Mouse (Mus musculus): ENCODE measurements around the gene Htra1.

Gene Htra1

DNA sequence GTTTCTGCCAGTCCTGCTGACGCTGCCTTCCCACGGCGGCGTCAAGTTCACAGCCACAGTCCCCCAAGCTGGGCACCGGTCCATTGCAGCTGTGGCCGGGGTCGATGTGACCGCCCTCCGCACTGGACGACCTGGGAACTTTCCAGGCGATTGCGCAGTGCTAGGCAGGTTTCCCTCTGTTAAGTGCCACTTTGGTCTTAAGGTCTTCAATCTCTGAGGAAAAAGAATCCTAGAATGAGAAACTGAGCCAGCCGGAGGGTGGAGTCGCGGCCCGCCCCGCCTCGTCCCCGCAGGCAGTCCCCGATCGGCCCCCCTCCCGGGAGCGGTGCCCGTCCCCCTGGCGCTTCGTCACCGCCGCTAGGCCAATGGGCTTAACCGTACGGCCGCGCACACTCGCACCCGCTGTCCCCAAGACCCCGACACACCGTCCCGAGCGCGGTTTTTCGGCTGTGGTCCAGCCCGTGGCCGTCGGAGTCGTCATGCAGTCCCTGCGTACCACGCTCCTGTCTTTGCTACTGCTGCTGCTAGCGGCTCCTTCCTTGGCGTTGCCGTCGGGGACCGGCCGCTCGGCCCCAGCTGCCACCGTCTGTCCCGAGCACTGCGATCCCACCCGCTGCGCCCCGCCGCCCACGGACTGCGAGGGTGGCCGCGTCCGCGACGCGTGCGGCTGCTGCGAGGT lies at the start of gene Htra1:
Htra1 (plus strand) TSS at position 319 of the 679 bp plus-strand sequence.
- no peaks in the 10 kb centered on the region for H3K9me3 ChIP-seq (ENCODE audit: low read length)
- H3K4me3 ChIP-seq (replicated peaks; ENCODE audit: low read length), result peak within 1 kb of the TSS; percentile 81
- H3K36me3 ChIP-seq (ENCODE audit: insufficient read depth, low read length), result no peaks in the 10 kb centered on the region
- peaks cover 80% of the 10 kb centered on the region for H3K27me3 ChIP-seq (ENCODE audit: insufficient read depth, low read length)
- TF ChIP-seq CTCF (conservative IDR thresholded peaks at IDR 0.05; ENCODE audit: low read length) (no peak), POU5F1 (IDR thresholded peaks at IDR 0.05; ENCODE audit: borderline replicate concordance, low read length) (no peak), NANOG (IDR thresholded peaks at IDR 0.05; ENCODE audit: borderline replicate concordance, low read length) (no peak)
- peaks cover 40% of the 10 kb centered on the region for H3K4me1 ChIP-seq (replicated peaks; ENCODE audit: low read depth, low read length)

DNA sequence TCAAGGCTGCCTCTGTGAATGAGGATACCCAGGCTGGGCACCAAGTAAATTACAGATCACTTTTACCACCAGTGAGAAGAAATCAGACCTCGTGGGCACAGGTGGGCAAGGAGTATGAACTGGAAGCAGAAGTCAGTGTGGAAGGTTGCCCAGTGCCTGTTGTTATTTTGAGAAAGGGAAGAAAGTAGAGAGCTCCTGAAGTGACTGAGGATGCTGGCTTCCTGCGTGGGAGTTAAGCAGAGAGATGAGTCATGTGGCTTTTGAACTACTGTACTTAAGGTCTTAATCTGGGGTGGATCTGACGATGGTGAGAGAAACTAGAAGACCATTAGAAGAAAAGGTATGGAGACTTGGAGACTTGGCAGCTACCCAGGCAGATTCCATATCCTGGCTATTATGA lies 49.7 kb upstream of the Htra1 start:
- peaks cover 27% of the 10 kb centered on the region for H3K36me3 ChIP-seq (ENCODE audit: insufficient read depth, low read length)
- no peak overlapping the region for H3K4me3 ChIP-seq (replicated peaks; ENCODE audit: low read length)
- H3K27me3 ChIP-seq (ENCODE audit: insufficient read depth, low read length), result no peaks in the 10 kb centered on the region
- H3K9me3 ChIP-seq (ENCODE audit: low read length), result no peaks in the 10 kb centered on the region
- TF ChIP-seq CTCF (conservative IDR thresholded peaks at IDR 0.05; ENCODE audit: low read length) (no peak), POU5F1 (IDR thresholded peaks at IDR 0.05; ENCODE audit: borderline replicate concordance, low read length) (no peak), NANOG (IDR thresholded peaks at IDR 0.05; ENCODE audit: borderline replicate concordance, low read length) (no peak)
- H3K4me1 ChIP-seq (replicated peaks; ENCODE audit: low read depth, low read length), result peaks cover 62% of the 10 kb centered on the region

DNA sequence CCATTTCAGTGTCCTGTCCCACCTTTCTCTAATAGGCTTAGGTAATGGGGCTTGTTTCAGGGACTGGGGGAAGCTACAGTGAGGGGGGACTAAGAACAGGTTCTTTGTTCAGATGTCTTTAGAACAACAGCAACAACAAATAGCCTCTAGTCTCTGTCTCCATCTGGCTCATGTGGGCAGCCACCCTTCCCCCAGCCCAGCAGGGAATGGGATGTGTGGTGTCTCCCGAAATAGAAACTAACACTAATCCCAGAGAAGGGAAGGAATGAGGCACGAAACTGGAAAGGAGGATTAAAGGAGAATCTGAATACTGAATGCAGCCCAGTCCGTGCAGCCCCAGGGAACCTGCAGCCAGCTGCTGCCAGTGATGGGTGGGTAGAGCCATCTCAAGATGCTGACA lies 48.0 kb upstream of the Htra1 start:
- TF ChIP-seq POU5F1 (IDR thresholded peaks at IDR 0.05; ENCODE audit: borderline replicate concordance, low read length) (no peak), NANOG (IDR thresholded peaks at IDR 0.05; ENCODE audit: borderline replicate concordance, low read length) (no peak), CTCF (conservative IDR thresholded peaks at IDR 0.05; ENCODE audit: low read length) (no peak)
- H3K4me3 ChIP-seq (replicated peaks; ENCODE audit: low read length), result no peak overlapping the region
- H3K4me1 ChIP-seq (replicated peaks; ENCODE audit: low read depth, low read length), result peaks cover 79% of the 10 kb centered on the region
- no peaks in the 10 kb centered on the region for H3K9me3 ChIP-seq (ENCODE audit: low read length)
- H3K36me3 ChIP-seq (ENCODE audit: insufficient read depth, low read length), result peaks cover 35% of the 10 kb centered on the region
- H3K27me3 ChIP-seq (ENCODE audit: insufficient read depth, low read length), result no peaks in the 10 kb centered on the region

DNA sequence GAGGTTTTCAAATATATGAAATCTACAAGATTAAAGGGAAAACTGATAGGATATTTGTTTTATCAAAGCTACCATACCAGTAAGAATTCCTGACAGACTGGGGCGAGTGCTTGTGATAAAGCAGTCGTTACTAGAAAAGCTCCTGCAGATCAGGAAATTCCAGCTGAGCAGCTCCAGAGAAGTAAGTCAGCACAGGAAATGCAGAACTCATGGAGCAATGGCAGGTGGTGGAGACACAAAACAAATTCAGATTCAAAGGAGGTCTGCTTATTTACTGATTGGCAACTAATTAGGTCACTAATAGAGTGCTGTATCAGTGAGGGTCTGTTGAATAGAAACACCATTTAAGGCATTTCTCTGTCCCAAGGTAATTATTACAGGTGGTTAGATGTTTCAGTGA lies 45.0 kb upstream of the Htra1 start:
- TF ChIP-seq NANOG (IDR thresholded peaks at IDR 0.05; ENCODE audit: borderline replicate concordance, low read length) (peak; percentile 61; the same call in 1 of the 2 replicates), CTCF (conservative IDR thresholded peaks at IDR 0.05; ENCODE audit: low read length) (no peak)
- Histone ChIP-seq H3K27me3 (ENCODE audit: insufficient read depth, low read length) (no peaks in the 10 kb centered on the region), H3K4me1 (replicated peaks; ENCODE audit: low read depth, low read length) (peaks cover 79% of the 10 kb centered on the region), H3K9me3 (ENCODE audit: low read length) (no peaks in the 10 kb centered on the region), H3K4me3 (replicated peaks; ENCODE audit: low read length) (no peak overlapping the region), H3K36me3 (ENCODE audit: insufficient read depth, low read length) (peaks cover 37% of the 10 kb centered on the region)

DNA sequence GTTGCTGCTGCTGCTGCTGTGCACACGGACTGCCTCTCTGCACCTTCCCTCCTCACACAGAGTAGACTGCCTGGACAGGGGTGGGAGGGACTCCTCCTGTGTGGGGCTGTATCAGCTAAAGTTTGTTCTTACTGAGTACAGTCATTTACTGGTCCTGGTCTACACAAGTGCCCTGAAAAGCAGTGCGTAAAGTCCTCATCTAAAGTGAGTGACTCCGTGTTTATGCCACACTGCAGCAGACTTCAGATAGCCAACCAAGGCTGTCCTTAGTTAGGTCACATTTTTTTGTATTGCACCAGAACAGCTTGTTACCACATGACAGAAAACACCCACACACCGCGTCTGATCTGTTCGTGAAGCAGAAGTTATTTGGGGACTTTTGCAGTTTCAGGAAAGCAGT lies 42.9 kb upstream of the Htra1 start:
- TF ChIP-seq POU5F1 (IDR thresholded peaks at IDR 0.05; ENCODE audit: borderline replicate concordance, low read length), result no peak
- no peak for TF ChIP-seq CTCF (conservative IDR thresholded peaks at IDR 0.05; ENCODE audit: low read length)
- no peak for TF ChIP-seq NANOG (IDR thresholded peaks at IDR 0.05; ENCODE audit: borderline replicate concordance, low read length)
- H3K36me3 ChIP-seq (ENCODE audit: insufficient read depth, low read length), result peaks cover 51% of the 10 kb centered on the region
- H3K9me3 ChIP-seq (ENCODE audit: low read length), result no peaks in the 10 kb centered on the region
- H3K4me3 ChIP-seq (replicated peaks; ENCODE audit: low read length), result peak overlapping the region; percentile 21; the same call in 1 of the 2 replicates
- H3K4me1 ChIP-seq (replicated peaks; ENCODE audit: low read depth, low read length), result peaks cover 58% of the 10 kb centered on the region
- H3K27me3 ChIP-seq (ENCODE audit: insufficient read depth, low read length), result no peaks in the 10 kb centered on the region

DNA sequence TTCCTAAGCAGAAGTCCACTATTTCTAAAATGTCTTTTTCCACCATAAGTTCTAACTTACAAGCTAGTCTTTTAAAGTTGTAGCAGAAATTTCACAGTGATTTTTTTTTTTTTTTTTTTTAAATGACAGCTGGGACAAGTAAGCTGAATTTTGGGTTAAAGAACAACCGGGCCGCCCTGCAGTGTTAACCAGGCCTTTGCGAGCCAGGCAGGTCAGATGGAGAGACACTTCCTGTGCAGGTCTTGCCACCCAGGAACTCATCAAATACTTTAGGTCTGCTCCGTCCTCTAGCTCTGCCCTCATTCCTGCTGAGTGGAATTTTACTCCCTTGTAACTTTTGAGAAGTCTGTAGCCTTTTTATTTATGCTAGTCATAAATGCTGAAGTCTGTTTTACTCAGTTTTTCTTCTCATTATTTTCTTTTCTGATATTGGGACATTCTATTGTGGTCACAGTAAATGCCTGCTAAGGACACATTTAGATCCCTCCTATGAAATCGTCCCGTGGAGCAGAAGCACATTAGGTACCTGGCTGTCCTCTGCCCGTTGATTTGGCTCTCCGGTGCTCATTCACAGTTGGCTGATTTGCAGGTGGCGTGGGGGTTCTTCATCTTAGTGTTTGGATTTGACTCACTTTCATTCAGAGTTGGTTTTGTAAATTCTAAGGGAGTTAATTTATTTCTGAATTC lies 40.8 kb upstream of the Htra1 start:
- Histone ChIP-seq H3K4me1 (replicated peaks; ENCODE audit: low read depth, low read length) (peaks cover 38% of the 10 kb centered on the region), H3K27me3 (ENCODE audit: insufficient read depth, low read length) (no peaks in the 10 kb centered on the region), H3K9me3 (ENCODE audit: low read length) (no peaks in the 10 kb centered on the region), H3K36me3 (ENCODE audit: insufficient read depth, low read length) (peaks cover 58% of the 10 kb centered on the region), H3K4me3 (replicated peaks; ENCODE audit: low read length) (no peak overlapping the region)
- TF ChIP-seq CTCF (conservative IDR thresholded peaks at IDR 0.05; ENCODE audit: low read length), result no peak
- TF ChIP-seq POU5F1 (IDR thresholded peaks at IDR 0.05; ENCODE audit: borderline replicate concordance, low read length), result no peak
- TF ChIP-seq NANOG (IDR thresholded peaks at IDR 0.05; ENCODE audit: borderline replicate concordance, low read length), result no peak

DNA sequence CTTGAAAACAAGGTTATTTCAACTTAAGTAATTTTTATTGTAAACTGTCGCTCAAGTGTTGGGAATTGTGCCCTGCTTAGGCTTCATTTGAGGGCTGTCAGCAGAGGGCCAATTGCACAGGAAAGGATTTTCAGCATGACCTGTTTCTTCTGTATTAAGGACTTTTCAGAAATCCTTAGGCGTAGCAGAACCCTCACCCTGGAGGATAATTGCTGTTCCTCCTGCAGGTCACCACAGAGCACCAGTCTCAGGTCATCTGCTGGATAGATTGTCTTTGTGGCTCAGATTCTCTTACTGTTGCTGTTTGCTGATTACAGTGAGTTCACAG lies 40.3 kb upstream of the Htra1 start:
- no peak for TF ChIP-seq CTCF (conservative IDR thresholded peaks at IDR 0.05; ENCODE audit: low read length)
- TF ChIP-seq POU5F1 (IDR thresholded peaks at IDR 0.05; ENCODE audit: borderline replicate concordance, low read length), result no peak
- no peak for TF ChIP-seq NANOG (IDR thresholded peaks at IDR 0.05; ENCODE audit: borderline replicate concordance, low read length)
- H3K9me3 ChIP-seq (ENCODE audit: low read length), result no peaks in the 10 kb centered on the region

DNA sequence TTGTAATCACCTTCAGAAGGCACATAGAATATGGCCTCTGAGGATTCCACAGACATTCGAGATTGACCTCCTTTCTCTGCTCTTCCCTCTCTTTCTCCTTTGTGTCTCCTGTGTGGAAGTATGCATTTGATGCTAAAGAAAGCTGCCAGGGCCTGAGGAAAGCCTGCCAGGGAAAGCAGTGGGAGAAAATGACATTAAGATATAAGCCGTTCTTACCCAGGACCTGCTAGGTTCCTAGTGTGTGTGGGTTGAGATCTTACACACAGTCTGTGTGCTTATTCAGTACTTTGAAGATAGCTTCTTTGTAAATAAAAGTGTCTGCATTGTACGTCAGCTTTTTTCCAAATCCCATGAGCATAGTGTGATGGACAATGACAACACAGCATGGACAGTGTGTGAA lies 39.8 kb upstream of the Htra1 start:
- Histone ChIP-seq H3K4me1 (replicated peaks; ENCODE audit: low read depth, low read length) (peaks cover 29% of the 10 kb centered on the region), H3K27me3 (ENCODE audit: insufficient read depth, low read length) (no peaks in the 10 kb centered on the region), H3K9me3 (ENCODE audit: low read length) (no peaks in the 10 kb centered on the region), H3K4me3 (replicated peaks; ENCODE audit: low read length) (no peak overlapping the region), H3K36me3 (ENCODE audit: insufficient read depth, low read length) (peaks cover 65% of the 10 kb centered on the region)
- no peak for TF ChIP-seq CTCF (conservative IDR thresholded peaks at IDR 0.05; ENCODE audit: low read length)
- TF ChIP-seq POU5F1 (IDR thresholded peaks at IDR 0.05; ENCODE audit: borderline replicate concordance, low read length), result no peak

More for the DNA sequence above, 40.3 kb upstream of the Htra1 start:
- Histone ChIP-seq H3K4me3 (replicated peaks; ENCODE audit: low read length) (no peak overlapping the region), H3K36me3 (ENCODE audit: insufficient read depth, low read length) (peaks cover 60% of the 10 kb centered on the region), H3K27me3 (ENCODE audit: insufficient read depth, low read length) (no peaks in the 10 kb centered on the region), H3K4me1 (replicated peaks; ENCODE audit: low read depth, low read length) (peaks cover 33% of the 10 kb centered on the region)
